Mouse (Mus musculus) CH12.LX (cell line): ENCODE results near the gene Tmem30c. TPM values are rescaled to one million over a fixed set of nuclear protein-coding genes. Genes with fewer than 3 reads are reported as not detected.

Experiments
- DNase-seq: peaks from one replicate; pipeline ENCODE4 v3.0.0-alpha.2; 2013; ENCODE audit errors: extremely low read depth
- H3K27ac ChIP-seq: 2 replicates; pipeline ENCODE4 v1.5.1; 2012; ENCODE audit warnings: low read depth, mild to moderate bottlenecking, control low read depth, moderate library complexity; ENCODE audit not compliant: insufficient read depth
- H3K27me3 ChIP-seq: replicated peaks from 2 replicates; pipeline ENCODE3; 2012; ENCODE audit warnings: inconsistent platforms
- H3K36me3 ChIP-seq, 2 experiments: replicated peaks in 1 of 2; 2 replicates each; pipeline versions ENCODE3 to v1.6.1; 2012; ENCODE audit warnings: inconsistent platforms in 1 of 2, low read length in 1 of 2, mild to moderate bottlenecking in 1 of 2, mixed read lengths in 1 of 2, moderate library complexity in 1 of 2; ENCODE audit not compliant: control insufficient read depth in 1 of 2, insufficient read depth in 1 of 2
- H3K4me1 ChIP-seq, 2 experiments: 2 replicates each; pipeline ENCODE4 v1.6.1; 2012; ENCODE audit warnings: inconsistent platforms in 1 of 2, moderate library complexity in 1 of 2; ENCODE audit not compliant: insufficient read depth in 2 of 2, control insufficient read depth in 1 of 2
- H3K4me2 ChIP-seq: 2 replicates; pipeline ENCODE4 v1.6.1; 2012; ENCODE audit warnings: low read depth, mild to moderate bottlenecking, control low read depth; ENCODE audit not compliant: poor library complexity, insufficient read depth, severe bottlenecking
- H3K4me3 ChIP-seq, 3 experiments: fragments of 150-350 bp in 1 of 3; sonication (generic) in 1 of 3; replicated peaks in 1 of 3; 2 replicates each; pipeline versions ENCODE3 to v1.5.1; 2011 to 2012; ENCODE audit warnings: low read depth in 2 of 3, low read length in 2 of 3, mild to moderate bottlenecking in 2 of 3, moderate library complexity in 2 of 3, control low read depth in 1 of 3, improper control_type of control experiment in 1 of 3, inconsistent platforms in 1 of 3, mixed read lengths in 1 of 3; ENCODE audit not compliant: poor library complexity in 1 of 3
- H3K79me2 ChIP-seq: replicated peaks from 2 replicates; pipeline ENCODE4 v1.6.1; 2012; ENCODE audit warnings: mild to moderate bottlenecking, moderate library complexity; ENCODE audit not compliant: control insufficient read depth, poor library complexity, insufficient read depth, severe bottlenecking; ENCODE audit errors: extremely low read depth
- H3K9ac ChIP-seq: 2 replicates; pipeline ENCODE4 v1.6.1; 2012; ENCODE audit warnings: low read depth, mild to moderate bottlenecking, control low read depth, moderate library complexity; ENCODE audit not compliant: insufficient read depth
- H3K9me3 ChIP-seq: replicated peaks from 2 replicates; pipeline ENCODE3; 2012; ENCODE audit warnings: low read length, inconsistent platforms, mixed read lengths
- CTCF ChIP-seq, 2 experiments: IDR thresholded peaks in 1 of 2; conservative IDR thresholded peaks in 1 of 2; 2 replicates each; pipeline ENCODE4 v1.5.1; 2011 to 2012; ENCODE audit warnings: low read depth in 2 of 2, low read length in 2 of 2, improper control_type of control experiment in 1 of 2, inconsistent platforms in 1 of 2, mild to moderate bottlenecking in 1 of 2, moderate library complexity in 1 of 2
- E2F4 ChIP-seq: IDR thresholded peaks from 2 replicates; pipeline ENCODE4 v1.6.1; 2011; ENCODE audit warnings: low read depth, low read length, improper control_type of control experiment; ENCODE audit not compliant: insufficient replicate concordance
- ELF1 ChIP-seq: IDR thresholded peaks from 2 replicates; pipeline ENCODE4 v1.6.1; 2014; ENCODE audit warnings: low read depth, mild to moderate bottlenecking, inconsistent platforms, low read length, improper control_type of control experiment
- EP300 ChIP-seq: IDR thresholded peaks from 2 replicates; pipeline ENCODE4 v1.6.1; 2011; ENCODE audit warnings: low read length, improper control_type of control experiment
- ETS1 ChIP-seq: conservative IDR thresholded peaks from 2 replicates; pipeline ENCODE4 v1.6.1; 2012; ENCODE audit warnings: low read depth, mild to moderate bottlenecking, inconsistent platforms, low read length, improper control_type of control experiment, moderate library complexity
- GABPA ChIP-seq: IDR thresholded peaks from 2 replicates; pipeline ENCODE4 v1.6.1; 2012; ENCODE audit warnings: low read depth, low read length, improper control_type of control experiment, inconsistent platforms; ENCODE audit not compliant: insufficient replicate concordance
- MAX ChIP-seq: IDR thresholded peaks from 2 replicates; pipeline ENCODE4 v1.6.1; 2011; ENCODE audit warnings: low read length, improper control_type of control experiment
- MYC ChIP-seq: IDR thresholded peaks from 2 replicates; pipeline ENCODE4 v1.6.1; 2011; ENCODE audit warnings: low read depth, mild to moderate bottlenecking, improper control_type of control experiment, low read length
- PAX5 ChIP-seq: IDR thresholded peaks from 2 replicates; pipeline ENCODE4 v1.6.1; 2012; ENCODE audit warnings: low read length, inconsistent platforms, mixed read lengths
- POLR2A ChIP-seq: IDR thresholded peaks from 2 replicates; pipeline ENCODE4 v1.6.1; 2011; ENCODE audit warnings: low read depth, mild to moderate bottlenecking, improper control_type of control experiment, low read length
- POLR2AphosphoS2 ChIP-seq: IDR thresholded peaks from 2 replicates; pipeline ENCODE4 v1.6.1; 2011; ENCODE audit warnings: low read depth, low read length, improper control_type of control experiment
- RAD21 ChIP-seq: IDR thresholded peaks from 2 replicates; pipeline ENCODE4 v1.6.1; 2011; ENCODE audit warnings: low read depth, mild to moderate bottlenecking, low read length, improper control_type of control experiment, moderate library complexity
- SMC3 ChIP-seq: IDR thresholded peaks from 2 replicates; pipeline ENCODE4 v1.6.1; 2011; ENCODE audit warnings: low read depth, low read length, improper control_type of control experiment
- TCF12 ChIP-seq: IDR thresholded peaks from 2 replicates; pipeline ENCODE4 v1.6.1; 2014; ENCODE audit warnings: low read depth, mild to moderate bottlenecking, inconsistent platforms, low read length, improper control_type of control experiment
- USF1 ChIP-seq: IDR thresholded peaks from 2 replicates; pipeline ENCODE4 v1.6.1; 2014; ENCODE audit warnings: low read depth, mild to moderate bottlenecking, inconsistent platforms, low read length, improper control_type of control experiment
- USF2 ChIP-seq: conservative IDR thresholded peaks from 2 replicates; pipeline ENCODE4 v1.6.1; 2011; ENCODE audit warnings: low read depth, low read length, improper control_type of control experiment
- ZC3H11A ChIP-seq: IDR thresholded peaks from 2 replicates; pipeline ENCODE4 v1.6.1; 2012; ENCODE audit warnings: low read depth, mild to moderate bottlenecking, inconsistent platforms, low read length, improper control_type of control experiment
- ZMIZ1 ChIP-seq: IDR thresholded peaks from 2 replicates; pipeline ENCODE4 v1.6.1; 2012; ENCODE audit warnings: low read depth, mild to moderate bottlenecking, inconsistent platforms, low read length, improper control_type of control experiment
- dilution Hi-C: fragments of 300-500 bp; cut with MboI; formaldehyde crosslinking; loops from 2 replicates; pipeline ENCODE4 v1.14.3; 2020; ENCODE audit warnings: low sequenced_read_pairs; ENCODE audit not compliant: extremely low pct_unique_long_range_greater_than_20kb, extremely low pct_ligation_motif_present
- in situ Hi-C: fragments of 300-500 bp; cut with MboI; formaldehyde crosslinking; loops from 3 replicates; pipeline ENCODE4 v1.14.3; 2019; ENCODE audit warnings: low sequenced_read_pairs, low pct_ligation_motif_present, low pct_unique_long_range_greater_than_20kb, mixed read lengths
- polyA plus RNA-seq: library from polyadenylated mRNA; unstranded; fragments of >175 nt; gene quantifications from 2 replicates; pipeline ENCODE4 v1.2.1, GENCODE M21; 2012; ENCODE audit warnings: low read depth; ENCODE audit not compliant: insufficient read length
- total RNA-seq, 2 experiments: library from RNA; depleted of rRNA; stranded (reverse); fragments of 300-350 nt in 1 of 2; fragments of >200 nt in 1 of 2; gene quantifications; 2 replicates each; pipeline ENCODE4 v1.2.3; 2012 to 2014

The Tmem30c gene
- total and polyA plus RNA-seq, 3 experiments, result 0.07 to 0.16 TPM; not detected in 1

DNA sequence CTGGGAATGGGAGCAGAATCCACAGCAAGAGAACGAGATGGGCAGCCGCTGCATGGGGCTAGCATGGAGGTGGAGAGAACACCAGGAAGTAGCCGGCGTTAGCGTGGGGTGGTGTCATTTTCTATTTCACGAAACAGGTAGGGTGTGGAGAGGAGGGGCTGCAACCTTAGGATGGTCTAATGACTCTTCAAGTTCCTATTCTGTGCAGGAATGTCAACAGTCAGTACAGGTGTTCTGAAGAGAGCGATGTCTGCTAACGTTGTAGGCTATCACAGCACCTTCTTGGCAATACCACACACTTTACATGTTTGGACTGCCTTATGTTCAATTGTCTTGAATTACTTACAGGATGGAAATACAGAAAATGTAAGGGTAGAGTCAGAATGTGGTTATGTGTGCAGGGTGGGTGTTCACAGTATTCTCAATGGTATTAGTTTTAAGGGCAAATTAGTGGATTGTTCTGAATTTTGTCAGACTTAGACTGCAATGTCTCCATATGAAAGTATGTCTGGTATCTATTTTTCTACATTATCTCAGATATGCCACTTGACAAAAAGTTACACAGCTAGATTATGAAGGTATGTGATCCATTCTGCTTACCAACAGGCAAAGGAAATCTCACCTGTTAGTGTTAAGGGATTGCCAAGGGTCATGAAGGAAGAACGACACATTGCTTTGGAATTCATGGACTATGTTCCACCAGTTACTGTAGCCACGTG is 2.7 kb upstream of the Tmem30c start:
- no peaks in the 10 kb centered on the region for H3K27me3 ChIP-seq
- in situ Hi-C loops, result no loop called here
- no peak overlapping the region for H3K9ac ChIP-seq
- no peak overlapping the region for H3K4me3 ChIP-seq
- DNase-seq, result no peak
- no peaks in the 10 kb centered on the region for H3K79me2 ChIP-seq
- H3K4me2 ChIP-seq, result no peak overlapping the region
- TF ChIP-seq USF2 (no peak), ELF1 (peak; percentile 11; the same call in 1 of the 2 replicates)
- H3K36me3 ChIP-seq, result no peaks in the 10 kb centered on the region
- peaks cover 2% of the 10 kb centered on the region for H3K9me3 ChIP-seq
- H3K4me1 ChIP-seq, result no peaks in the 10 kb centered on the region
- no peak overlapping the region for H3K27ac ChIP-seq
- dilution Hi-C loops, result no loop called here

DNA sequence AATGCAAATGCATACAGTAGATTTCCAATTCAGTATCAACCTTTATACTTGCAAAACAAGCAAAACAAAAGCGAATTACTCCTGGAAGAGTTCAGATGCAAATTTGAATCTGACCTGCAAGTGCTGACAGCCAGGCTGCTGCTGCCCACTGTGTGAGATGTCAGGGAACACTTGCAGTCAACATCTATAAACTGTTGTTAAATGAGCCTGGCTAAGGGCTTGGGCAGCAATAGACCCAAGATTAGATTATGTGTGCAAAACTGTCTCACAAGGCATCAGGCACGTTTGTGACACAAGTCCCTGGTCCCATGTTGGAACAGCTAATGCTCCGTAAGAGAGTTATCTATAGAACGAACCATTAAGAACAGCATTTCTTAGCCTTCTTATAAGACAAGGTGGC is 369 bp downstream of the Tmem30c start:
- in situ Hi-C loops (no loop called here), dilution Hi-C loops (no loop called here)

GRCm38 (mm10) chr16:57291696-57292095 is 969 bp downstream of the Tmem30c start:
- H3K9me3 ChIP-seq, result peaks cover 2% of the 10 kb centered on the region
- no peak overlapping the region for H3K4me2 ChIP-seq
- H3K4me1 ChIP-seq, result no peaks in the 10 kb centered on the region
- dilution Hi-C loops, result no loop called here
- H3K9ac ChIP-seq, result no peak overlapping the region
- H3K27me3 ChIP-seq, result no peaks in the 10 kb centered on the region
- in situ Hi-C loops, result no loop called here
- H3K27ac ChIP-seq, result no peak overlapping the region
- no peak for DNase-seq
- no peak overlapping the region for H3K4me3 ChIP-seq
- TF ChIP-seq GABPA (no peak), SMC3 (peak; percentile 52), RAD21 (peak; percentile 38), USF1 (no peak), ETS1 (no peak), CTCF (conservative IDR thresholded peaks at IDR 0.05 in 1 of 2, IDR thresholded peaks at IDR 0.05 in 1 of 2; ENCODE audit: low read depth in 2 of 2, low read length in 2 of 2) (peak in 1 of 2 experiments; percentile 44; a peak in 2 of 4 replicates)
- H3K79me2 ChIP-seq, result no peaks in the 10 kb centered on the region
- H3K36me3 ChIP-seq, result no peaks in the 10 kb centered on the region

More for the DNA sequence above, 369 bp downstream of the Tmem30c start:
- Histone ChIP-seq H3K9ac (no peak overlapping the region), H3K4me1 (no peaks in the 10 kb centered on the region), H3K4me2 (no peak overlapping the region)
- TF ChIP-seq SMC3 (no peak), MAX (no peak), ZMIZ1 (no peak), TCF12 (no peak), POLR2A (no peak), USF2 (no peak), GABPA (no peak), ZC3H11A (no peak), E2F4 (no peak), PAX5 (no peak), EP300 (no peak), MYC (no peak), POLR2AphosphoS2 (no peak)
- TF ChIP-seq, all 38 proteins: peak for 0
- no peak overlapping the region for H3K4me3 ChIP-seq
- H3K79me2 ChIP-seq, result no peaks in the 10 kb centered on the region
- H3K36me3 ChIP-seq, result no peaks in the 10 kb centered on the region
- no peak overlapping the region for H3K27ac ChIP-seq
- peaks cover 2% of the 10 kb centered on the region for H3K9me3 ChIP-seq
- no peaks in the 10 kb centered on the region for H3K27me3 ChIP-seq
- DNase-seq, result no peak
